Mouse (Mus musculus): ENCODE measurements around the gene Acap2. TPM values are rescaled to one million over a fixed set of nuclear protein-coding genes. Genes with fewer than 3 reads are reported as not detected.

Gene Acap2
- total and polyA plus RNA-seq, 2 experiments, result 4.4 to 12.7 TPM

DNA sequence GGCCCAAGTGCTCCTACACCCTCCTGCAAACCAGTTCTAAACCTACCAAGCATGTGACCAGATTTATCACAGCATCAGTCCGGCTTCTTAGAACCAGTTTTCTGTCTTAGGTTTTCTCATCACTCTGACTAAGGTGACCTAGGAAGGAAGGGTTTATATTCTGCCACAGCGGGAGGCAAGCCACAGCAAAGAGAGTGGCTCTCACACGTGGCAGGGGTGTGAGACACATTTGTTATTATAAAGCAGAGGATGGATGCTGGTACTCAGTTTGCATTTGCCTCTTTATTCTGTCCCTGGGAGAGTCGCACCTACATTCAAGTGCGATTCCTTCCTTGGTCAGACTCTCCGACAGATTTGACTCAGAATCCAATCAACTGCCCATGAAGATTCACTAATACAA is 52.2 kb downstream of the Acap2 start:
- Histone ChIP-seq H3K27ac (replicated peaks; ENCODE audit: insufficient read depth, low read depth, low read length) (no peak overlapping the region), H3K4me1 (ENCODE audit: control insufficient read depth, insufficient read depth, low read length) (no peaks in the 10 kb centered on the region), H3K4me3 (ENCODE audit: insufficient read depth, low read depth, low read length) (no peak overlapping the region), H3K79me2 (ENCODE audit: control insufficient read depth, insufficient read depth, low read length) (no peaks in the 10 kb centered on the region), H3K9ac (ENCODE audit: low read depth, low read length) (no peak overlapping the region), H3K36me3 (ENCODE audit: control insufficient read depth, insufficient read depth, low read length) (peaks cover 15% of the 10 kb centered on the region), H3K27me3 (ENCODE audit: control insufficient read depth, insufficient read depth, low read length) (no peaks in the 10 kb centered on the region)
- no peak for DNase-seq (ENCODE audit: extremely low read depth, low read depth, low spot score)
- WGBS, result 91% methylated on average over 6 of the region's 6 CpGs
- TF ChIP-seq CTCF (IDR thresholded peaks at IDR 0.05; ENCODE audit: low read depth, low read length) (no peak), POLR2A (IDR thresholded peaks at IDR 0.05; ENCODE audit: extremely low read depth, insufficient read depth, low read length) (no peak)

DNA sequence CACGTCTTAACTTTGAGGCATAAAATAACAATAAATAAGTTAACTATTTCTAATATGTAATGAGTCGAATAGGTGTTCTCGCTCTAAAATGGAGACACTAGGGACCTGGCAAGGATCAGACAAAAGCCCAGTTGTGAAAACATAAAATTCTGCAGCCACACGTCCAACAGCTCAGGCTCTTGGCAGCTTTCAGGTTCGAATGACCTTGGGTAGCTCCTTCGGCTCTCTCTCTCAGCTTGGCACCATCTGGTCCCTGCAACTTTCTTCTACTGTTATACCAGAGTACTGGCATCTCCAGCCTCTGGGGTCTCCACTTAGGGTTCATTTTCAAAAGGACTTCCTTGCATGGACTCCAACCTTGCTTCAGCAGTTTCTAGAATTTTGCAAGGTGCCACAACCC is 53.3 kb downstream of the Acap2 start:
- Histone ChIP-seq H3K79me2 (ENCODE audit: control insufficient read depth, insufficient read depth, low read length) (no peaks in the 10 kb centered on the region), H3K27ac (replicated peaks; ENCODE audit: insufficient read depth, low read depth, low read length) (no peak overlapping the region), H3K36me3 (ENCODE audit: control insufficient read depth, insufficient read depth, low read length) (peaks cover 9% of the 10 kb centered on the region; the same call in 1 of the 2 replicates), H3K9ac (ENCODE audit: low read depth, low read length) (no peak overlapping the region), H3K4me1 (ENCODE audit: control insufficient read depth, insufficient read depth, low read length) (no peaks in the 10 kb centered on the region), H3K27me3 (ENCODE audit: control insufficient read depth, insufficient read depth, low read length) (no peaks in the 10 kb centered on the region), H3K4me3 (ENCODE audit: insufficient read depth, low read depth, low read length) (no peak overlapping the region)
- DNase-seq (ENCODE audit: extremely low read depth, low read depth, low spot score), result no peak
- TF ChIP-seq CTCF (IDR thresholded peaks at IDR 0.05; ENCODE audit: low read depth, low read length) (no peak), POLR2A (IDR thresholded peaks at IDR 0.05; ENCODE audit: extremely low read depth, insufficient read depth, low read length) (no peak)
- 74% methylated on average over 6 of the region's 6 CpGs for WGBS

DNA sequence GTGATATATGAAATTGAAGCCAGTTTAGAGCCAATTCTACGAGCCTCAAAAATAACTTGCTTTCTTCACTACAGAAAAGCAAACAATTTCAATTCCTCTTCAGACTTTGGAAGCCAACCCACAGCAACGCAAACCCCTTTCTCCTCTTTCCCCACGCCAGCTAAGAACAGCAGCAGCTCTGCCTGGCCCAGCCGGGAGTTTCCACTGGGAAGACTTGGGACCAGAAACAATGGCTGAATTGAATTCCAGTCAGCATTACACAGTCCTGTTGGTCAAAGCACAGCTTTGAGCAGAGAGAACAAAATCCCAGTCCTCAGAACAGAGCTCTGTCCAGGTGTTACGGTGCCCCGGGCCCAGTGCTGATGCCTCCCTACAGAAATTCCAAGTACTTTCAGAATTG is 59.1 kb downstream of the Acap2 start:
- H3K4me1 ChIP-seq (ENCODE audit: control insufficient read depth, insufficient read depth, low read length), result no peaks in the 10 kb centered on the region
- H3K4me3 ChIP-seq (ENCODE audit: insufficient read depth, low read depth, low read length), result no peak overlapping the region
- TF ChIP-seq POLR2A (IDR thresholded peaks at IDR 0.05; ENCODE audit: extremely low read depth, insufficient read depth, low read length) (no peak), CTCF (IDR thresholded peaks at IDR 0.05; ENCODE audit: low read depth, low read length) (no peak)
- no peak overlapping the region for H3K27ac ChIP-seq (replicated peaks; ENCODE audit: insufficient read depth, low read depth, low read length)
- DNase-seq (ENCODE audit: extremely low read depth, low read depth, low spot score), result no peak
- H3K79me2 ChIP-seq (ENCODE audit: control insufficient read depth, insufficient read depth, low read length), result no peaks in the 10 kb centered on the region
- peaks cover 4% of the 10 kb centered on the region; the same call in 1 of the 2 replicates for H3K36me3 ChIP-seq (ENCODE audit: control insufficient read depth, insufficient read depth, low read length)
- 95% methylated on average over 6 of the region's 6 CpGs for WGBS
- no peaks in the 10 kb centered on the region for H3K27me3 ChIP-seq (ENCODE audit: control insufficient read depth, insufficient read depth, low read length)
- H3K9ac ChIP-seq (ENCODE audit: low read depth, low read length), result no peak overlapping the region

DNA sequence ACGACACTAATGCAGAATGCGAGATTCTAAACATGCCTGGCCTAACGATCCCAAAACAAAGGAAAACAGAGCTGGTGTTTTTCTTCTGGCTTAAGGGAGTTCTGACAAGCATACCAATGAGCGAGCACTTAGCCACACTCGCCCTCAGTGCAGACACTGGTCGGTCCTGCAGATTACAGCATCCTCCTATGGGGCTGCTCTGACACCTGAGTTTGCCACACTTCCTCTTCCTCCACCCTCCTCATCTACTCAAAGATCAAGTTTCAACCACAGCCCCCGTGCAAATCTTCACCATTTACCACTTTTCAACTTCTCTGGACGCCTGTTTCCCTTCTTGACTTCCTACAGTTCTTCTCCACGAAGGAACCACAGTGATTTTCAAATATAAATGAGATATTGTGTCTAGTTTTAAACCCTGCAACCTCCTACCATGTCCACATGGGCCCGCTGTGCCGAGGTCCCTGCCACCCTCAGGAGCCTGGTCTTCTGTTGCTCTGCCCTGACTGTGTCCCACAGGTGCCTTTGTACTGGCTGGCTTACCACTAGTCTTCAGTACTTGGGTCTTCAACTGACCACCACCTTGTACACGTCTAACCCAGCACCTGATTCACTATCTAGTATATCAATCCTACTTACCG is 64.3 kb downstream of the Acap2 start:
- H3K27ac ChIP-seq (replicated peaks; ENCODE audit: insufficient read depth, low read depth, low read length), result no peak overlapping the region

DNA sequence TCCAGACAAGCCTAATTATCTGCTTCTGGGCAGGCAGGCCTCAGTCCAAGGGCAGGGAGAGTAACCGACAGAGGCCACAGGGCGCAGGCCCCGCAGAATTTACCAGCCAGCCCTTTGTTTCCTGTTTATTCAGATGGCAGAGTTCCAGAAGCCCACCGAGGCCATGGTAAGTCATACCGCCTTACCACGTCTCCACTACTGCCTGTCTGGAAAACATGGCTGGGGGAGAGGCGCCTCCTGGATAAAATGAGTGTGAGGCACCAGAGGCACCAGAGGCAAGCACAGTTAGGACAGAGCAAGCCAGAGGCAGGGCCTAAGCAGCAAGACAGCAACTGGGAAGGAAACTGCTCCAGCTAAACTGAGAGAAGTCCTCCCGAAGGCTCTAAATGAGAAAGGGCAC is 65.5 kb downstream of the Acap2 start:
- Histone ChIP-seq H3K27ac (replicated peaks; ENCODE audit: insufficient read depth, low read depth, low read length) (no peak overlapping the region), H3K79me2 (ENCODE audit: control insufficient read depth, insufficient read depth, low read length) (no peaks in the 10 kb centered on the region), H3K9ac (ENCODE audit: low read depth, low read length) (no peak overlapping the region), H3K36me3 (ENCODE audit: control insufficient read depth, insufficient read depth, low read length) (peaks cover 7% of the 10 kb centered on the region; the same call in 1 of the 2 replicates), H3K4me1 (ENCODE audit: control insufficient read depth, insufficient read depth, low read length) (no peaks in the 10 kb centered on the region), H3K4me3 (ENCODE audit: insufficient read depth, low read depth, low read length) (no peak overlapping the region), H3K27me3 (ENCODE audit: control insufficient read depth, insufficient read depth, low read length) (no peaks in the 10 kb centered on the region)
- TF ChIP-seq POLR2A (IDR thresholded peaks at IDR 0.05; ENCODE audit: extremely low read depth, insufficient read depth, low read length) (no peak), CTCF (IDR thresholded peaks at IDR 0.05; ENCODE audit: low read depth, low read length) (no peak)
- no peak for DNase-seq (ENCODE audit: extremely low read depth, low read depth, low spot score)
- WGBS, result 79% methylated on average over 8 of the region's 8 CpGs

More for the DNA sequence above, 64.3 kb downstream of the Acap2 start:
- no peak for DNase-seq (ENCODE audit: extremely low read depth, low read depth, low spot score)
- Histone ChIP-seq H3K9ac (ENCODE audit: low read depth, low read length) (no peak overlapping the region), H3K4me3 (ENCODE audit: insufficient read depth, low read depth, low read length) (no peak overlapping the region), H3K36me3 (ENCODE audit: control insufficient read depth, insufficient read depth, low read length) (peaks cover 9% of the 10 kb centered on the region; the same call in 1 of the 2 replicates), H3K4me1 (ENCODE audit: control insufficient read depth, insufficient read depth, low read length) (no peaks in the 10 kb centered on the region), H3K27me3 (ENCODE audit: control insufficient read depth, insufficient read depth, low read length) (no peaks in the 10 kb centered on the region), H3K79me2 (ENCODE audit: control insufficient read depth, insufficient read depth, low read length) (no peaks in the 10 kb centered on the region)
- TF ChIP-seq POLR2A (IDR thresholded peaks at IDR 0.05; ENCODE audit: extremely low read depth, insufficient read depth, low read length) (no peak), CTCF (IDR thresholded peaks at IDR 0.05; ENCODE audit: low read depth, low read length) (no peak)
- WGBS, result 81% methylated on average over 13 of the region's 13 CpGs

DNA sequence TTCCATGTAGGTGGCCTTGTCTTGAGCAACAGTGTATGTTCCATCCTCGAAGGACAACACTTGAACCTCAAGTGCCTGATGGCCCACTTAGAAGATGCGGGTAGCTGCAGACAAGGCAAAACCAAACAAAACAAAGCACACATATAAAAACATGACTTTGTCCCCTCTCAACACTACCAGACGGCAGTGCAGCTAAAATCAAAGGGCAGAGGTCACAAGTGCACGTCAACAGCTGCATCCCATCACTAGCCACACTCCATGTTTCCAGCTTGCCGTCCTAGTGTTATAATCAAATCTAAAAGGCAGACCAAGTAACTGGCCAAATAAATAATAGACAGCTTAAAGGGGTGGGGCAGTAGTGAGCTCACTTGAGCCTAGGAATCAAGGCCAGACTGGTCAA is 69.5 kb downstream of the Acap2 start:
- H3K4me3 ChIP-seq (ENCODE audit: insufficient read depth, low read depth, low read length), result no peak overlapping the region
- DNase-seq (ENCODE audit: extremely low read depth, low read depth, low spot score), result peak; percentile 4
- H3K9ac ChIP-seq (ENCODE audit: low read depth, low read length), result no peak overlapping the region
- no peak overlapping the region for H3K27ac ChIP-seq (replicated peaks; ENCODE audit: insufficient read depth, low read depth, low read length)
- no peaks in the 10 kb centered on the region for H3K79me2 ChIP-seq (ENCODE audit: control insufficient read depth, insufficient read depth, low read length)
- H3K36me3 ChIP-seq (ENCODE audit: control insufficient read depth, insufficient read depth, low read length), result peaks cover 13% of the 10 kb centered on the region; the same call in 1 of the 2 replicates
- TF ChIP-seq CTCF (IDR thresholded peaks at IDR 0.05; ENCODE audit: low read depth, low read length) (no peak), POLR2A (IDR thresholded peaks at IDR 0.05; ENCODE audit: extremely low read depth, insufficient read depth, low read length) (no peak)
- H3K27me3 ChIP-seq (ENCODE audit: control insufficient read depth, insufficient read depth, low read length), result no peaks in the 10 kb centered on the region
- WGBS, result 44% methylated on average over 5 of the region's 5 CpGs
- H3K4me1 ChIP-seq (ENCODE audit: control insufficient read depth, insufficient read depth, low read length), result no peaks in the 10 kb centered on the region

Data from liver, adult 2 months (tissue).